Mouse (Mus musculus): ENCODE measurements around the gene Rcsd1.

GRCm38 (mm10) chr1:165661191-165661590 lies 48.4 kb downstream of the Rcsd1 start:
- TF ChIP-seq CTCF (IDR thresholded peaks at IDR 0.05; ENCODE audit: extremely low read depth, insufficient read depth, low read length) (no peak), POLR2A (IDR thresholded peaks at IDR 0.05; ENCODE audit: extremely low read depth, insufficient read depth, low read length) (no peak)
